Mouse (Mus musculus) CH12.LX (cell line): Measurements from ENCODE around the gene Mut.

Experiments
- CHD1 ChIP-seq: IDR thresholded peaks from 2 replicates; pipeline ENCODE4 v1.6.1; 2012; ENCODE audit warnings: low read depth, low read length, improper control_type of control experiment, inconsistent platforms
- CTCF ChIP-seq, 2 experiments: IDR thresholded peaks in 1 of 2; conservative IDR thresholded peaks in 1 of 2; 2 replicates each; pipeline ENCODE4 v1.5.1; 2011 to 2012; ENCODE audit warnings: low read depth in 2 of 2, low read length in 2 of 2, improper control_type of control experiment in 1 of 2, inconsistent platforms in 1 of 2, mild to moderate bottlenecking in 1 of 2, moderate library complexity in 1 of 2
- EP300 ChIP-seq: IDR thresholded peaks from 2 replicates; pipeline ENCODE4 v1.6.1; 2011; ENCODE audit warnings: low read length, improper control_type of control experiment
- MXI1 ChIP-seq: IDR thresholded peaks from 2 replicates; pipeline ENCODE4 v1.6.1; 2011; ENCODE audit warnings: mild to moderate bottlenecking, low read depth, low read length, improper control_type of control experiment
- POLR2AphosphoS2 ChIP-seq: IDR thresholded peaks from 2 replicates; pipeline ENCODE4 v1.6.1; 2011; ENCODE audit warnings: low read depth, low read length, improper control_type of control experiment
- USF2 ChIP-seq: conservative IDR thresholded peaks from 2 replicates; pipeline ENCODE4 v1.6.1; 2011; ENCODE audit warnings: low read depth, low read length, improper control_type of control experiment

DNA sequence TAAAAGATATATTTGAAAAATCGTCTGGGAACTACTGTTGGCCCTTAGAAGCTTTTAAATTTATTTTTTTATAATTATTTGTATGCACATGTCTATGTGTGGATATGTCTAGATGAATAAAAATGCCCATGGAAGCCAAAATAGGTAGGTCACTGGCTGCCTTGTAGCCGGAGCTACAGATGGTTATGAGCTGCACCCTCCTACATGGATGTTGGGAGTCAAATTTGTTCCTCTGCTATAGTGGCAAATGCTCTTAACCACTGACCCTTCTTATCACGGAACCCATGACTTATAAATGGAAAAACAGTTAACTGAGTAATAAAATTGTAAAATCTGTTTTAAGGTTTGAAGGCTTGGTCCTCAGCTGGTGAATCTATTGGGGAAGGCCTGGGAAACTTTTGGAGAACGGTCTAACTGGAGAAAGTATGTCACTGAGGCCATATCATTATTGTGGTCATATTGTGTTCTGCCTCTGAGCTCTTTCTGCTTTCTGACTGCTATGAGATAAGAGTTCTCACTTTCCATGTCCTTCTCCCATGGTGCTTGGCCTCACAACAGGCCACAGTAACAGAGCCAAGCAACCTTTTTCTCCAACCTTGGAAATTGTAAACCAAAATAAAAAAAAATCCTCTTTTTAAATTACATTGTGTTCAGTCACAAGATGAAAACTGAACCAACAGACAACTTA, 46.5 kb upstream of the Mut start:
- TF ChIP-seq MXI1 (no peak), CTCF (conservative IDR thresholded peaks at IDR 0.05 in 1 of 2, IDR thresholded peaks at IDR 0.05 in 1 of 2; ENCODE audit: low read depth in 2 of 2, low read length in 2 of 2) (no peak), EP300 (no peak), USF2 (no peak), POLR2AphosphoS2 (no peak), CHD1 (no peak)
